Mouse (Mus musculus) C2C12 (cell line): Measurements from ENCODE around the gene Slc36a1.

Source experiments
- CEBPB ChIP-seq: IDR thresholded peaks from one replicate; pipeline ENCODE4 v1.6.1; 2011; ENCODE audit warnings: low read depth, mild to moderate bottlenecking, control low read depth, moderate library complexity
- CTCF ChIP-seq: IDR thresholded peaks from one replicate; pipeline ENCODE4 v1.5.1; 2011; ENCODE audit not compliant: control insufficient read depth, insufficient read depth, insufficient read length
- MAX ChIP-seq: IDR thresholded peaks from one replicate; pipeline ENCODE4 v1.6.1; 2011; ENCODE audit warnings: mild to moderate bottlenecking, control low read depth
- MYOD1 ChIP-seq: IDR thresholded peaks from one replicate; pipeline ENCODE4 v1.6.1; 2011; ENCODE audit warnings: low read depth; ENCODE audit not compliant: control insufficient read depth, insufficient read length

GRCm38 (mm10) chr11:55216061-55216460 is 11.9 kb downstream of the Slc36a1 start:
- TF ChIP-seq MYOD1, result no peak
- no peak for TF ChIP-seq CTCF
- TF ChIP-seq MAX, result no peak
- no peak for TF ChIP-seq CEBPB
